Mouse (Mus musculus) megakaryocyte, embryonic 14.5 days (primary cell): ENCODE data around the gene Lin28b. TPM values are rescaled to one million over a fixed set of nuclear protein-coding genes. Genes with fewer than 3 reads are reported as not detected.

Source experiments
- H3K27me3 ChIP-seq: replicated peaks from 2 replicates; pipeline ENCODE3; 2012; ENCODE audit warnings: inconsistent platforms
- H3K36me3 ChIP-seq: replicated peaks from 2 replicates; pipeline ENCODE3; 2012; ENCODE audit warnings: low read length, inconsistent platforms, mixed read lengths
- H3K4me1 ChIP-seq: 2 replicates; pipeline ENCODE4 v1.6.1; 2012; ENCODE audit warnings: inconsistent platforms
- H3K4me3 ChIP-seq: replicated peaks from 2 replicates; pipeline ENCODE3; 2012; ENCODE audit warnings: moderate library complexity, mild to moderate bottlenecking, inconsistent platforms
- H3K9me3 ChIP-seq: 2 replicates; pipeline ENCODE4 v1.6.1; 2012; ENCODE audit warnings: inconsistent platforms
- FLI1 ChIP-seq: IDR thresholded peaks from 2 replicates; pipeline ENCODE4 v1.6.1; 2012; ENCODE audit warnings: low read length, inconsistent platforms, mixed read lengths
- GATA1 ChIP-seq: IDR thresholded peaks from 3 replicates; pipeline ENCODE4 v1.6.1; 2012; ENCODE audit warnings: mixed read lengths, low read length, inconsistent platforms, borderline replicate concordance
- polyA plus RNA-seq: library from polyadenylated mRNA; stranded (reverse); fragments of >175 nt; gene quantifications from 2 replicates; pipeline ENCODE4 v1.2.3, GENCODE M21; 2012; ENCODE audit warnings: low replicate concordance; ENCODE audit not compliant: insufficient read depth

Lin28b gene
- polyA plus RNA-seq, 1 experiment = 0.48 TPM

DNA sequence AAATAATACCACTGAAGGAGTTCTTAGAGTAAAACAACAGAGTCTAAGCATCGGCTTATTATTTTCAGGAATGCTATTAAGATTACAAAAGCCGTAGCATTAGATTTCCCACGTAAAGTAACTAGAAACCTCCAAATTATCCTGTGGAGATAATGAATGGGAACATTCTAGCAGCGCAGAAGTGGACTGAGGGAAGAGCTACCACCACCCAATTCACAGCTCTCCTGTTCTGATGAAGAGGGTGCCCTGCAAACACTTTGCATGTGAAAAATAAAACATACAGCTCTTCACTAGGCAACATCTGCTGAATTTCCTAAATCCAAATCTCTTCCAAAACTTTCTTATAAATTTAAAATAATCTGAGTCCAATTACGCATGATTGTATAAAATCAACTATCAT, 74.1 kb downstream of the Lin28b start:
- TF ChIP-seq FLI1 (no peak), GATA1 (no peak)
- Histone ChIP-seq H3K4me1 (no peaks in the 10 kb centered on the region), H3K27me3 (no peaks in the 10 kb centered on the region)

DNA sequence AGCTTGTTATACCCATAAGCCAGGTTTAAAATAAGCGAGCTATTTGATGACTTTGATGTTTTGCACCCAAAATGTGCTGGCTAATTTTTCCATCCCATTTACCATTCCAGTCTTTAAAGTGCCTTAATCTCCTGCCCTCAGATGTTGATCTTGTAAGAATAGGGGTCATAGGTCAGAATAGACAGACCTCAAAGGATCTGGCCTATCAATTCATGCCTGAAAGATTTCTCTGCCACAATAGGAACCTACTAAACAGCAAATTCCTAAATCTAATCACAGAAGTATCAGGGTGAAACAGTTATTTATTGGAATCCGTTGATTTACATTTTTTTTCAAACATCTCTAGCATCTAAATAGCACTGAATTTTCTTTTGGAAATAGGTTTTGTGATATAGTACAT, 74.5 kb downstream of the Lin28b start:
- Histone ChIP-seq H3K9me3 (no peaks in the 10 kb centered on the region), H3K4me3 (no peak overlapping the region), H3K36me3 (no peaks in the 10 kb centered on the region), H3K27me3 (no peaks in the 10 kb centered on the region), H3K4me1 (no peaks in the 10 kb centered on the region)
- no peak for TF ChIP-seq FLI1
- no peak for TF ChIP-seq GATA1

More for the DNA sequence above, 74.1 kb downstream of the Lin28b start:
- H3K36me3 ChIP-seq = no peaks in the 10 kb centered on the region
- no peaks in the 10 kb centered on the region for H3K9me3 ChIP-seq
- H3K4me3 ChIP-seq = no peak overlapping the region

DNA sequence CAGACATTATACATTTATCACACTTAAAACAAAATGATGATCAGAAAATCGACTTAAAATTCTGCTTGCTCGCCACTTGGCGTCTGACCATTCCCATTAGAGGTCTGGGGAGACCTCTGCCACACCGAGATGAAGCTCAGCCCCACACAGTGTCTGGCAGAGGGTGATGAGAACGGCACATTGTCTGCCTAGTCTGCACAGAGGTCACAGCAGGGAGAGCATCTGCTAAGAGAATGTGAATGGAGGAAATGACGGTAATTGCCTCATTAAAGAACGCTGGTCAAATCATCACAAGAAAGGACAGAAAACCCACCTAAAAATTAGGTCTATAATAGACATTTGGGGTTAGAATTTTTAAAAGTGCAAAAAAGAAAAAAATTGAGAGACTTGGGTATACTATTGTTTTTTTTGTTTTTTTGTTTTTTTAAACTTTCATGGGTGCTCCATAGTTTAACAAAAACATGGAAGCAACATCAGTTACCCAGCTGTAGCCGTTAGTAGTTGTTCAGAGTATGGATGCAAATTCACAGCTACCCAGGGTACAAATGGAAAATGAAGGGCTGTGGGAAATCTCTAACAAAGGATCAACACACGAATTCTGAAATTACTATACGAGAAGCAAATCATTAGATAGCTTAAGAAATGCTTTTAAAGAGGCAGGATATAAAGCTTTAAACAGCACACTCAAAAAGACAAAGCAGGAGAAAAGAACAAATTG, 75.4 kb downstream of the Lin28b start:
- H3K4me1 ChIP-seq = no peaks in the 10 kb centered on the region
- no peak overlapping the region for H3K4me3 ChIP-seq
- H3K27me3 ChIP-seq = no peaks in the 10 kb centered on the region
- no peaks in the 10 kb centered on the region for H3K36me3 ChIP-seq
- H3K9me3 ChIP-seq = no peaks in the 10 kb centered on the region
- TF ChIP-seq FLI1 (no peak), GATA1 (no peak)

DNA sequence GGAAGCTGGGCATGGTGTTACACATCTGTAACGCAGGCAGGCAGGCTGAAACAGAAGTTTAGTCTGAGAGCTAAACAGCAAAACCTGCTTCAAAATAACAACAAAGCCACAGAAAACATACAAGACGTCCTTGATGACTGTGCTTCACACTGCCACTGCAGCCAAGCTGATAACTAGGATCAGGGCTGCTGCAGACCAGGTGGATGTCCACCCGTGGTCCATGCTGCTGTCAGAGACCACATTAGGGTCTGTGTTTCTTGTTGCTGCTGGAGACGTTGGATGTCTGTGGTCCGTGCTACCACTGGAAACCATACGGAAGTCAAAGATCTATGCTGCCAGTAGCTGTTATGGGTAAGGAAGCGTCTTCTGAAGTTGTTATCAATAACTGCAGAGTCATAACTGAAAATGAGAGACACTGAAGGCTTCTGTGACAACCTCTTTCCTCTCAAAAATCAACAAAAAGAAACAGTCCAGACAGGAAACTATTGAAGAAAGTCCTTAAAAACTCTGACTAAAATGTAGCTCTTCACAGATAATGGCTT, 86.4 kb downstream of the Lin28b start:
- no peak for TF ChIP-seq FLI1
- no peak for TF ChIP-seq GATA1
- Histone ChIP-seq H3K9me3 (no peaks in the 10 kb centered on the region), H3K4me1 (peaks cover 22% of the 10 kb centered on the region), H3K4me3 (peak overlapping the region; percentile 67), H3K36me3 (no peaks in the 10 kb centered on the region), H3K27me3 (no peaks in the 10 kb centered on the region)

DNA sequence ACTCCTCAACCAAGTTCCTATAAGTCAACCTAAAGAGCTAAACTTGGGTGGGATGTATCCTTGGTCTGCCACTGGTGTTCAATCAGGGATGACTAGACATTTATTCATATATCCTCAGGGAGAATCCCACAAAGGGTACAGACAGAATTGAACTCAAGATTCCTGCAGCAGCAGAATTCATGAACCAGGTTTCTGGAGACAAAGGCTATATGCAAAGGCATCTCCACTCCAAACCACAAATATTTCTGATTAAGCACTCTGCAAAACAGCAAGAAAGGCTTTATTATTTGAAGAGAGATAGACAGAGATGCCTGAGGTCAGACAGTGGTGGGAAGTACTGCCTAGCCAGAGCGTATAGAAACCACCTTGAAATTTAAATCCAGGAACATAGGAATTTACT, 88.0 kb downstream of the Lin28b start:
- Histone ChIP-seq H3K27me3 (no peaks in the 10 kb centered on the region), H3K36me3 (no peaks in the 10 kb centered on the region), H3K4me3 (no peak overlapping the region), H3K4me1 (peaks cover 22% of the 10 kb centered on the region), H3K9me3 (no peaks in the 10 kb centered on the region)
- TF ChIP-seq FLI1 (no peak), GATA1 (no peak)

DNA sequence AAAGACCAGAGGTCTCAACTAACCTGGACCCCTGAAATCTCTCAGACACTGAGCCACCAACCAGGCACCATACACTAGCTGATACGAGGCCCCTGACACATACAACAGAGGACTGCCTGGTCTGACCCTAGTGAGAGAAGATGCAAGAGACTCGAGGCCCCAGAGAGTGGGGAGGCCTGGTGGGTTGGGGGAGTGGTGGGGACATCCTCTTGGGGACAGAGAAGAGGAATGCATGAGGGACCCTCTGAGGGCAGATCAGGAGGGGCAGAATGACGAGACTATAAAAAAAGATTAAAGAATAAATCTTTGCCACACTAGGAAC, 103.6 kb downstream of the Lin28b start:
- H3K4me1 ChIP-seq = 0 out of 2 replicates have a peak, but pooled peaks cover 3% of the 10 kb centered on the region
- H3K4me3 ChIP-seq = no peak overlapping the region
- H3K9me3 ChIP-seq = no peaks in the 10 kb centered on the region
- H3K27me3 ChIP-seq = no peaks in the 10 kb centered on the region
- TF ChIP-seq FLI1 (no peak), GATA1 (no peak)
- H3K36me3 ChIP-seq = peaks cover 6% of the 10 kb centered on the region

DNA sequence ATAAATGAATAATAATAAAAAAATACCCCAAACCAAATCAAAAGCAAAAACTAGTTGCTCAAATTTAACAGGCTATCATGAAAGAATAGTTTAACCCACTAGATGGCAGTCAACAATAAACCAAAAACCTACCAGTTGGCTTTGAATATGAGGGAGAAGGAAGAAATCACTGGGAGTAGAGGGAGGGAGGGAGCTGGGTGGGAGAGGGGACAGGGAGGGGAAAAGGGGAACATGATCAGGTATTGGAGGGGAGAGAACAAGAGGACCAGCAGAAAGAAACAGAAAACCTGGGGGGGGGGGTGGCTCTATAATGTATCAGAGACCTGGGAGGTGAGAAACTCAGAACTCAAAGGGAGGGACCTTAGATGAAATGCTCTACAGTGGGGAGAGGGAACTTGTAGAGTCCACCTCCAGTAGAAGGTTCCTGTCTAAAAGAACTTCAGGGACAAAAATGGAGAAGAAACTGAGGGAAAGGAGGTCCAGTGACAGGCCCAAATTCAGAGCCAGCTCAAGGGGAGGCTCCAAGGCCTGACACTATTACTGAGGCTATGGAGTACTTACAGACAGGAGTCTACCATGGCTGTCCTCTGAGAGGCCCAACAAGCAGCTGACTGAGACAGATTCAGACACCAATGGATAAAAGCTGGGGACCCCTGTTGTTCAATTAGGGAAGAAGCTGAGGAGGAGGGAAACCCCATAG, 104.1 kb downstream of the Lin28b start:
- 0 out of 2 replicates have a peak, but pooled peaks cover 3% of the 10 kb centered on the region for H3K4me1 ChIP-seq
- TF ChIP-seq GATA1 = no peak
- TF ChIP-seq FLI1 = no peak
- H3K36me3 ChIP-seq = peaks cover 6% of the 10 kb centered on the region
- no peaks in the 10 kb centered on the region for H3K9me3 ChIP-seq
- H3K27me3 ChIP-seq = no peaks in the 10 kb centered on the region
- H3K4me3 ChIP-seq = no peak overlapping the region

DNA sequence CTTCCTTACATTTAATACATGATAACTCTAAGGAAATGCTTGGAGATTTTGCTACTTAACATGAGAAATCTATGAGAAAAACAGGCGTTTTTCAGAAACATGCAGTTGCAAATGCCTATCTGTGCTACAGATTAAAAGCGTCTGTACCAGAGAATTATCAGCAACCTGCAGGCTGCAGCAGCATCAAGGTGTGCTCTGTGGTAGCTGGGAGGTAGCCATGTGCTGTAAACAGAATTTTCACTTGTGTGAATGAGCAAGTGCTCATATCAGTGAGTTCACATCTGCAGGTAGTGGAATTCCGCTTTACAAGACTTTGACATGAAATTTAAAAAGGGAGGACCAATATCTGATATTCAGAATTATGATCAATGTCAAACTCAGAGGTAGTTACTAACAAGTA, 107.9 kb downstream of the Lin28b start:
- no peak for TF ChIP-seq GATA1
- TF ChIP-seq FLI1 = no peak
- Histone ChIP-seq H3K27me3 (no peaks in the 10 kb centered on the region), H3K4me1 (peaks cover 10% of the 10 kb centered on the region)

DNA sequence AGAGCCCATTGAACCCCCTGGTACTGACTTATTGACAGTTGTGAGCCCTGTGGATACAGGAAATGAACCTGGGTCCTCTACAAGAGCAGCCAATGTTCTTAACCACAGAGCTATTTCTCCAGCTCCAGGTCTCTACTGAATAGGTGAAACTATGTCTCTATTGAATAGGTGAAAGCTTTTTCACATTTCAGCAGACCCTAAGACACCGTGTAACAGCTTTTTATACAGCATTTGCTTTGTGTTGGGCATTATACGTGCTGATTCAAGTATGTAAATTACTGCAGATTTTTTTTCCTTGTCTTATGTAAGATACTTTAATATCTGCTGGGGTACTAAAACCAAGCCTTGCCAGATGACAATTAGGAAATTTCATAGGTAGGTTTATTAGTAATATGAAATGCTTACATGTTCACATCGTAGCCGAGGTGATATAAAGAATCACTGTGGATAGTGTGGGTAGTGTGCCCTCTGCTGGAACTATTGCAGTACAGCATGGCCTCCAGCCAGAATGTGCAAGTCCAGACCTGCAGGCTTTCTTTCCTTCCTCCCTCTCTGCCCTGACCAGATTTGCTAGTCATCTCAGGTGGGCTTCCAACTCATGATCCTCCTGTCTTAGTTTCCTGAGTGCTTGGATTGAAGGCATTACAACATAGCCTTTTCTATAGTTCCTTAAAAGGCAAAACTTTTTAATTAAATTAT, 113.1 kb downstream of the Lin28b start:
- H3K27me3 ChIP-seq = no peaks in the 10 kb centered on the region
- TF ChIP-seq GATA1 (no peak), FLI1 (no peak)

More for the DNA sequence above, 107.9 kb downstream of the Lin28b start:
- Histone ChIP-seq H3K36me3 (peaks cover 9% of the 10 kb centered on the region), H3K4me3 (no peak overlapping the region), H3K9me3 (no peaks in the 10 kb centered on the region)

DNA sequence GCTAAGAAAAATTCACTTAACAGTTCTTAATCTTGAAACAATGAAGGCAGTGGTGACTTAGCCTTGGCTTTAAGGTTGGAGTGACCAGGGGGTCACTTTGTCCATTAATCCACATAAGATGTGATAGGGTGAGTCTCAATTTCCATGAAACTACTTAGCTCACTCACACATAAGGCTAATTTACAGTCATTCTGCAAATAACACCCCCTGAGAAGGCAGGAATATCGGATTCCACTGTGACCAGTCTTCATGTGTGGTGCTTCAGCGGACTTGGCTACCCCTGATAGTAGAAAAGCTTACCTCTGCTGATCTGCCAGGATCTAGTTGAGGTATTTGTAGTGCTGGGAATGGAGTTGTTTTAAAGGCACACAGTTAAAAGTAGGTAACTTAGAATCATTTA, 115.7 kb downstream of the Lin28b start:
- Histone ChIP-seq H3K4me1 (peaks cover 9% of the 10 kb centered on the region), H3K4me3 (no peak overlapping the region), H3K9me3 (no peaks in the 10 kb centered on the region), H3K27me3 (peaks cover 7% of the 10 kb centered on the region), H3K36me3 (no peaks in the 10 kb centered on the region)
- TF ChIP-seq FLI1 (no peak), GATA1 (no peak)

More for the DNA sequence above, 113.1 kb downstream of the Lin28b start:
- H3K9me3 ChIP-seq = no peaks in the 10 kb centered on the region
- H3K4me1 ChIP-seq = peaks cover 13% of the 10 kb centered on the region
- H3K36me3 ChIP-seq = peaks cover 3% of the 10 kb centered on the region
- H3K4me3 ChIP-seq = no peak overlapping the region
